Mouse (Mus musculus) right cerebral cortex, adult 2 months (tissue): Measurements from ENCODE around the gene Apon.
A peak's percentile ranks its signal among the peaks of the same experiment; 100 is the strongest.
"Not testable (repeated sequence)": the region's sequence is repeated elsewhere in the genome, so short reads cannot be mapped to it uniquely, and the experiment has no call there.

Experiments
- DNase-seq, 2 experiments: peaks; one replicate each; pipeline ENCODE4 v3.0.0; 2021 to 2022; ENCODE audit warnings: low spot score in 2 of 2

The Apon gene

GRCm38 (mm10) chr10:128232420-128232985 lies 21.4 kb upstream of the Apon start:
- peak; percentile 63 to 64 for DNase-seq

GRCm38 (mm10) chr10:128236321-128236720 lies 17.6 kb upstream of the Apon start:
- DNase-seq, result no peak

DNA sequence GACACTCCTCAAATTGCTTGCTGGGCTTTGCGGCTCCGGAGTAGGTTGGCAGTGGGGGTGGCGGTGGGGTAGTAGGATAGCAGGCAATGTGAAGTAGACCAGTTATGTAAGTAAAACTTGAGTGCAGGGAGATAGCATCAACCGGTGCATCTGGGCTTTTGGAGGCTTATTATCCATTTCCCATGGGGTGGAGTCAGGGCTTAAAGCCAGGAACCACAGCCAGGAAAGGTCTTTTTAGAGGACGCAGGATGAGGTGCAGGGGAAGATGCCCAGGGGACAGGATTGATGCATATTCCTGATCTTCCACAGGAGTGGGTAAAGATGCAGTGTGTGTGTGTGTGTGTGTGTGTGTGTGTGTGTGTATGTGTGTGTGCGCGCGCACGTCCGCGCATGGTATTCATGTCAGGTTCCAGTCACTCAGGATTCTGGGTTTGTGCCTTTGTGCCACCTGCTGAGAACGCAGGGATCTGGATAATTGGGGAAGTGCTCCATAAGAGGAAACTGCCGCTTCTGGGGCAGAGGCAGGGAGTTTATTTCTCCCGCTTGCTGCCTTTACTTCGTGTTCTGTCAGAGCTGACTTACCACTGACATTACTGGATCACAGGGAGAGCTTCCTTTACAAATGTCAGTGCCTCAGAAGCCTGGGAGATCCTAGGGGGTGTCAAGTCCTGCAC lies 16.0 kb upstream of the Apon start:
- DNase-seq, result peak; percentile 17 to 25

DNA sequence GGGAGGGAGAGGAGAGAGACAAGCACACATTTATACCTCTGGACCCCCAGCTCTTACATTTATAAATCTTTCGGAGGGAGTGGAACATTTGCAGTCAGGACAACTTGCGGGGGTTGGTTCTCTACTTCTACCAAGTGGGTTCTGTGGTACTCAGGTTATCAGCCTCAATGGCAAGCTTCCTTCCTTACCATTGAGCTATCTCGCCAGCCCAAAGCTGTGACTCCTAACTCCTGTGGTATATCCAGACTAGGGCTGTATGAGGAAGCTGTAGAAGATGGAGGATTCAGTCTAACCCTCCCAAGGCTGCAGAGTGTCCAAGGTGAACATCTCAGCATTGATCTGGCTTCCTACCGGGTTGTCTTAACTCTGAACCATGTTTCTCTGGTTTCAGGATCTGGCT lies 14.8 kb upstream of the Apon start:
- DNase-seq, result no peak

- DNase-seq, result no peak
Observed at GRCm38 (mm10) chr10:128240131-128240530, 13.8 kb upstream of the Apon start.

DNA sequence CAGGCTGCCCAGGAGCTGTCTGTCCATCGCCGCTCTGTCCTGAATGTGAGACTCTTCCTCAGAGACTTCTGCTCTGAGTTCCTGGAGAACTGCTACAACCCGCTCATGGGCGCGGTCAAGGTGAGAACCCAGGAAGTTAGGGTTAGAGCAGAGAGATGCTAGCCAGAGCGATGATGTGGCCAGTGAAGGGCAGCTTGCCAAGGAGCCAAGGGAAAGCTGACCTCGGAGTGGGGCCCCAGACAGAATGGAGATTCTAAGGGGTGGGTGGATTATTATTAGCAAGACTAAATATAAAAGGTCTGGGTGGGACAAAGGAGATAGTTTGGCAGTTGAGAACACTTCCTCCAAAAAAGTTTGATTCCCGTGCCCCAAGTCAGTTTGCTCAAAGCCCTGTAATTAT lies 10.6 kb upstream of the Apon start:
- no peak for DNase-seq

DNA sequence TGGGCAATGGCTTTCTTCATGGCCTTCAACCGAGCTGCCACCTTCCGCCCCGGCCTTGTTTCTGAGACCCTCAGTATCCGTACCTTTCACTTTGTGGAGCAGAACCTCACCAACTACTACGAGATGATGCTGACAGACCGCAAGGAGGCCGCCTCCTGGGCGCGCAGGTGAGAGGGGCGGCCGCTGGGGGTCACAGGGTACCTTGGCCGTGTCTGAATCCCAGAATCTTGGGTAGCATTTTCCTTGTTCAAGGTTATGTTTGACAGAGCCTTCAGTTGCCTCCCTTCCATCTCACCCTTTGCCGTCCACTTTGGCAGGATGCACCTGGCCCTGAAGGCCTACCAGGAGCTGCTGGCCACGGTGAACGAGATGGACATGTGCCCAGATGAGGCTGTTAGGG lies 9.8 kb upstream of the Apon start:
- no peak for DNase-seq

GRCm38 (mm10) chr10:128247020-128247732 lies 6.7 kb upstream of the Apon start:
- no peak for DNase-seq

GRCm38 (mm10) chr10:128250565-128250964 lies 3.3 kb upstream of the Apon start:
- no peak for DNase-seq

DNA sequence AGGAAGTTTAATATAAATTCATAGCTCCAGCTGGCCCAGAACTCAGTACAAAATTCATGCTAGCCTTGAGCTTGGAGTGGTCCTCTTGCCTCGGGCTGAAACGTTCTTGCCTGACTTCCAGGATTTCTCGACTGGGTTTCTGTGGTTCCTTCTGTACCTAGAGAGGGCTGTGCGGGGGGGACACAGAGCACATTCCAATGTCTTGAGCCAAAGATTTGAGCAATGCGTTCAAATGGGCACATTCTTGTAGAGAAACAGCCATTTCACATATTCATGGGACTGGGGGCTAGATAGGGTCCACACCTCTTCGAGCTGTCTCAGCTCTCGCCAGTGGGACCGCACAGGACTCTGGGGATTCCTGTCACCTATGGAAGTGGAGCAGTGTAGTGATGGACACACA lies 2.0 kb downstream of the Apon start:
- DNase-seq, result no peak

DNA sequence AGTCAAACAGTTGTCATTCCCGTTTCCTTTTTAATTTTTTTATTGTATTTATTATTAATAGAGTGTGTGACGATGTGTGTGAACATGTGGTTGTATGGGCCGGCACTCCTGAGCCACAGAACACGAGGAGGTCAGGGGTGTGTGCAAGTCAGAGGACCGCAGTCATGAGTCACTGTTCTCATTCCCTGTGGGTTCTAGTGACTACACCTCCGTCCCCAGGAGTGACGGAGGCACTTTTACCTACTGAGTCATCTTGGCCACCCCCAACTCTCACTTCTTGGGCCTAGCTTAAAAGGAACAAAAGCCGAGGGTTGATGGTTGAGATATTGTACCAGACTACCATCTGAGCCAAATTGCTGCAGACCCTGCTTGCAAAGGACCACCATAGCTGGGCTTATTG lies 2.4 kb downstream of the Apon start:
- peak in 1 of 2 experiments; percentile 25 for DNase-seq

DNA sequence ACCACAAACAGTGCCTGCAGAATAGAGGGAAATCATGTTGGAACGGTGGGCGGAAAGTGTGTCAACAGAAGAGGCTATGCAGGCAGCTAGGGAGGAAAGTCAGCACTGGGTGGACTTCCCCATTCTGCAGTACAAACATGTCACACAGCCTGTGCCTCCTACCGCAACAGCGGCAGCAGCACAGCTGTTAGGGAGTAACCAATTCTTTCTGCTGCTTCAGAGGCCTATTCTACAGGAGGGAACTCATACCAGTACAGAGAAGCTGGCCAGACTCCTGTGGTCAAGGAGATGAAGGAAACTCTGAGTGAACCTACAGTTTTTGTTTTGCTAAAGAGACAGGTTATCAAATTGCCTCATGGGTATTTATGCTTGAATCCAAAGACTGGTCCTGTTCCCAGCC lies 5.1 kb downstream of the Apon start:
- DNase-seq, result no peak

- DNase-seq, result no peak
Observed at GRCm38 (mm10) chr10:128259946-128260345, 6.0 kb downstream of the Apon start.

DNA sequence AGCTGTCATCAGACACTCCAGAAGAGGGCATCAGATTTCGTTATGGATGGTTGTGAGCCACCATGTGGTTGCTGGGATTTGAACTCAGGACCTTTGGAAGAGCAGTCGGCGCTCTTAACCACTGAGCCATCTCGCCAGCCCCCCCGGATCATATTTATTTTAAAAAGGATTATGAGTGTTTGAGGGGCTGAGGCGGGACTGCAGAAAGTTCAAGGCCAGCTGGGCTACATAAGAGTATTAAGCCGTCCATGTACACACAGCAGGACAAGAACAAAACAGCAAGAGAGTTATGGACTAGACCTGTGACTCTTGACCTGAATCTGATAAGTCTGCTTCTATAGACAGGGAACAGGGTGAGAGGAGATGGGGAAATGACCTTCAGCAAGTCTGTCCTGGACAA lies 6.5 kb downstream of the Apon start:
- not testable (repeated sequence) for DNase-seq

DNA sequence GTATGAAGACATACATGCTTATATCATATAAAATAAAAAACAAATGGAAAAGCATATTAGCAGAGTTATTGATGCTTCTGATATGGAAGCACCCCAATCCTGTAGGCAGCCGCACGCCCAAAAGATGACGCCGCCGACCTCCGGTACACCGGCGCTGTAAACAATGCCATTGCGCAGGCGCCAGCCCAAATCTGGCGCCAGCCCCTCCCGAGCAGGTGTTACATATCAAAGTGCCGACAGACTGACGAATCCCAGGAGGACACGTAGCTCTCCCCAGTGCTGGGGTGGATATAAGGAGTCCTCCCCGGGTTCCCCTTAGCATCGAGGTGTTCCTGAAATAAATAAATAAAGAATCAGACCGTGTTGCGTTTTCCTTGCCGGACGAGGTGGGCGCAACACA lies 8.4 kb downstream of the Apon start:
- no peak for DNase-seq

- peak in 1 of 2 experiments; percentile 16 for DNase-seq
Observed at GRCm38 (mm10) chr10:128263393-128264310, 9.8 kb downstream of the Apon start.

- DNase-seq, result no peak
Observed at GRCm38 (mm10) chr10:128268371-128268770, 14.5 kb downstream of the Apon start, which contains the start of gene Apof. TSS of gene Apof (plus strand) at chr10:128268671.

DNA sequence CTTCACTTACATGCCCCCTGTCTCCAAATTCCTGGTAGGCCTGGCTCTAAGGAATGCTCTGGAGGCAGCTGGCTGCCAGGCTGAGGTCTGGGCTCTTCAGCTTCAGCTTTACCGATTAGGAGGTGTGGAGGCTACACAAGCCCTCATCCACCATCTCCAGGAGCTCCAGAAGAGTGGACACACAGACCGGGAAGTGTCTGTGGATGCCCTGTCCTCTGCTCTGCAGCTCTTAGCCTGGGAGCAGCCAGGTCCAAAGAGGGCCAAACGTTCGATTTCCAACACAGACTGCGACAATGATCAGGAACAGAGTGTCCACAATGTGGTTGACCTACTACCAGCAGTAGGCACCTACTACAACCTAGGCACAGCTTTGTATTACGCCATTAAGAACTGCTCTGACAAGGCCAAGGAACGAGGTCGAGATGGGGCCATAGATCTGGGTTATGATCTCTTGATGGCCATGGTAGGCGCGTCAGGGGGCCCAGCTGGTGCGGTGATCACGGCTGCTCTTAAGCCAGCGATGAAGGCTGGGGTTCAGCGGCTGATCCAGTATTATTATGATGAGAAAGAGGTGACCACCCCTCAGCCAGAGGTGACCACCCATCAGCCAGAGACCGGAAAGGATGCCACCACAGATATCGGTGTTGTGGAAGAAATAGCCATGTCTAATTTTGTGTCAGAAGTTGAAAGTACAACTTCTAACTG lies 15.5 kb downstream of the Apon start:
- no peak for DNase-seq

DNA sequence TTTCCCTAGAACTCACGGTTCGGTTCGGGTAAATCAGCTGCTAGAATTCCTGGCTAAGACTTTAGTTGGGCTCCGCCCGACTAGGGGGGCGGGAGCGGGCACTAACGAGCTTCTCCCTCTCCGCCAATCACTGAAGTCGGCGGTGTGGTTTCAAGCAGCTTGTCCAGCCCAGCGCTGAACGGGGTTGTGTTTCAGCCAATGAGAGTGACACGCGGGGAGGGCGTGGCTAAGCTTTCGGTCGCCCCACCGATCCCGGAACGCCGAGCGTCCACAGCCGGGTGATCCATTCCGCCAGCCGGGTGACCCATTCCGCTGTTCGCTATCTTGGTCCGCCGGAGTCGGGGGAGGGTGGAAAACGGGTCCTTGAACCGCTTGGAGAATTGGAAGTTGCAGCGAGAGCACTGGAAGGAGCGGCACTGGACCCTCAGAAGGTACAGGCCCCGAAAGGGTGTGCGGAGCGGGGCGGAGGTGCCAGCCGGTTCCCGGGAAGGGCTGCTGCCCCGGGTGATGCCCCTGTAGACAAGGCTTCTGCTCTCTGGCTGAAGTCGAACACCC lies 16.5 kb downstream of the Apon start, which contains the start of gene Stat2:
Gene Stat2, plus strand, starts transcription at position 273 of the 555 bp plus-strand sequence.
- peak; percentile 98 for DNase-seq

DNA sequence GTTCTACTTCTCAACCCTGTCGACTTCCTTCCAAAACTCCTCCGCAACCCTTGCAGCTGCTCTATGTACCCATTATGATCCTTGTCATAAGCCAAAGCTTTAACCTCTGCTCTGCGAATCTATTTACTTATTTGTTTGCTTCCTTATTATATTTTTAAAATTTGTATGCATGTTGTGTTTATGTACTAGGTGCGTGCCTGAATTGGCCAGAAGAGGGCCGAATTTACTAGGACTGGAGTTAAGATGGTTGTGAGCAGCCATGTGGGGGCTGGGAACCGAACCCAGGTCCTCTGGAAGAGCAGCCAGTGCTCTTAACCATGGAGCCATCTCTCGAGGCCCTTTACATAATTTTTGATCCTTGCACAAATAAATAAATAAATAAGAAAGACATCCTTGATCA lies 17.0 kb downstream of the Apon start:
- no peak for DNase-seq

DNA sequence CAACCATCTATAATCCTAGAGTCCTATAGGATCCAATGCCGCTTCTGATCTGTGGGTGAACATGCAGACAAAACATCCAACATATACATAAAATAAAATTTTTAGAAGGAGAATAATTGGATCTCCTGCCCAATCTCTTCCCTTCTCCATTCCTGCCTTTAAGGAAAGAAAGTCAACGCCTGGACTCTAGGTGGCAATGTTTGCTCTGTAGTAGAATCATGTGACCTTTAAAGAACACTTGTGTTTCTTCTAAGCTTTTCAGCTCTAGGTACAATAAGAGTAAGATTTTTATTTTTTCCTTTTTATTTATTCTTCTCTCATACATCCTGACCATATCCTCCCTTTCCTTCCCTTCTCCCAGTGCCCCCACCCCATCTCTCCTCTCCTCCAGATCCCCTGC lies 18.0 kb downstream of the Apon start:
- DNase-seq, result no peak
